Mouse (Mus musculus) kidney, embryonic 14.5 days (tissue): ENCODE results near the gene 2210011C24Rik. TPM values are rescaled to one million over a fixed set of nuclear protein-coding genes. Genes with fewer than 3 reads are reported as not detected.

Experiments
- ATAC-seq: fragments of 200-750 bp; cut with Nextera tagmentation; 2 replicates; pipeline ENCODE4 v1.8.0; 2017; ENCODE audit warnings: moderate number of reproducible peaks, mild to moderate bottlenecking, moderate TSS enrichment, moderate library complexity; ENCODE audit not compliant: low FRiP score, low TSS enrichment
- H3K27ac ChIP-seq: fragments of 300-500 bp; sonication (generic); 2 replicates; pipeline ENCODE4 v1.5.1; 2014; ENCODE audit warnings: low read depth, mild to moderate bottlenecking, low read length, moderate library complexity, mixed read lengths
- H3K27me3 ChIP-seq: fragments of 300-500 bp; sonication (generic); 2 replicates; pipeline ENCODE4 v1.6.1; 2014; ENCODE audit warnings: mild to moderate bottlenecking, low read length; ENCODE audit not compliant: control insufficient read depth, insufficient read depth
- H3K36me3 ChIP-seq: fragments of 300-500 bp; sonication (generic); 2 replicates; pipeline ENCODE4 v1.6.1; 2014; ENCODE audit warnings: low read length, mixed read lengths; ENCODE audit not compliant: control insufficient read depth, insufficient read depth
- H3K4me1 ChIP-seq: fragments of 300-500 bp; sonication (generic); 2 replicates; pipeline ENCODE4 v1.6.1; 2014; ENCODE audit warnings: low read length, mixed read lengths; ENCODE audit not compliant: control insufficient read depth, insufficient read depth
- H3K4me2 ChIP-seq: fragments of 300-500 bp; sonication (generic); replicated peaks from 2 replicates; pipeline ENCODE4 v1.6.1; 2014; ENCODE audit warnings: low read depth, mild to moderate bottlenecking, low read length
- H3K4me3 ChIP-seq: fragments of 300-500 bp; sonication (generic); 2 replicates; pipeline ENCODE4 v1.5.1; 2014; ENCODE audit warnings: mild to moderate bottlenecking, low read length
- H3K9ac ChIP-seq: fragments of 300-500 bp; sonication (generic); 2 replicates; pipeline ENCODE4 v1.6.1; 2014; ENCODE audit warnings: low read depth, mild to moderate bottlenecking, low read length, moderate library complexity
- H3K9me3 ChIP-seq: fragments of 300-500 bp; sonication (generic); 2 replicates; pipeline ENCODE4 v1.6.1; 2016; ENCODE audit warnings: low read length; ENCODE audit not compliant: control insufficient read depth
- WGBS: fragments of 180-500 bp; shearing (Covaris S2); extraction: QIAGEN DNeasy Blood & Tissue Kit; methylation state at CpG from one replicate; pipeline ENCODE4 v1.1.7; 2014; 5-methylcytosine and 5-hydroxymethylcytosine counted together
- microRNA counts: library from miRNA; unstranded; fragments of <30 nt; microRNA quantifications from one replicate; lab custom pipeline; 2017
- microRNA-seq: library from miRNA; unstranded; fragments of <30 nt; microRNA quantifications from one replicate; pipeline ENCODE4, GENCODE M21; 2016
- polyA plus RNA-seq: library from polyadenylated mRNA; unstranded; fragments of >200 nt; fragmentation: Nextera tagmentation; extraction: Ambion mirVana; gene quantifications from 2 replicates; pipeline ENCODE4 v1.2.1, GENCODE M21; 2014

The 2210011C24Rik gene
- polyA plus RNA-seq, 1 experiment from 2014 or later, result 5.7 TPM

GRCm38 (mm10) chr8:83964015-83964765 lies 47.8 kb downstream of the 2210011C24Rik start:
- Histone ChIP-seq H3K9ac (no peak overlapping the region), H3K36me3 (peaks cover 28% of the 10 kb centered on the region), H3K27me3 (no peaks in the 10 kb centered on the region), H3K4me1 (no peaks in the 10 kb centered on the region), H3K27ac (no peak overlapping the region), H3K4me2 (no peak overlapping the region), H3K9me3 (no peaks in the 10 kb centered on the region), H3K4me3 (no peak overlapping the region)
- ATAC-seq, result no peak
- WGBS, result 91% methylated on average over 5 of the region's 5 CpGs

MicroRNA genes within 50 kb of the gene (microRNA counts, 519-probe panel; counts per million panel counts)
- microRNA mmu-miR-1199 (lab: Ali Mortazavi, UCI), result not detected

Small RNA genes lying within 50 kb of the gene (microRNA-seq; reads per million reads assigned to microRNA genes)
- 1.3 reads per million for gene Mir1199
- gene Mir8111, result 1.9 reads per million

Other genes with a start within 250 kb of the 2210011C24Rik start
- gene Adgrl1, start 112.1 kb downstream of the 2210011C24Rik start, polyA plus RNA-seq, result 24.4 and 27.5 TPM in 2 replicates
- 0.37 and 0.61 TPM in 2 replicates for gene Gm10644, start 57.0 kb downstream of the 2210011C24Rik start, polyA plus RNA-seq
- gene Asf1b, start 56.7 kb downstream of the 2210011C24Rik start, polyA plus RNA-seq, result 68.2 and 71.4 TPM in 2 replicates
- 123 and 124 TPM in 2 replicates for gene Prkaca, start 39.2 kb downstream of the 2210011C24Rik start, polyA plus RNA-seq
- 17.9 and 31.9 TPM in 2 replicates for gene Samd1, start 14.5 kb downstream of the 2210011C24Rik start, polyA plus RNA-seq
- gene 1700067K01Rik, start 10.7 kb downstream of the 2210011C24Rik start, polyA plus RNA-seq, result 1.2 TPM in 2 replicates
- gene Palm3, start 9.3 kb upstream of the 2210011C24Rik start, polyA plus RNA-seq, result 5.9 and 7.4 TPM in 2 replicates
- gene Il27ra, start 30.4 kb upstream of the 2210011C24Rik start, polyA plus RNA-seq, result 1.4 and 1.6 TPM in 2 replicates
- 0.33 TPM in 1 of 2 replicates, not detected in the other for gene Rln3, start 32.8 kb upstream of the 2210011C24Rik start, polyA plus RNA-seq
- gene Gm10643, start 53.0 kb upstream of the 2210011C24Rik start, polyA plus RNA-seq, result 1.2 and 2.2 TPM in 2 replicates
- gene Rfx1, start 54.7 kb upstream of the 2210011C24Rik start, polyA plus RNA-seq, result 10.4 and 13.7 TPM in 2 replicates
- gene Dcaf15, start 92.6 kb upstream of the 2210011C24Rik start, polyA plus RNA-seq, result 10.4 and 18.3 TPM in 2 replicates
- 0.19 and 0.34 TPM in 2 replicates for gene Podnl1, start 113.8 kb upstream of the 2210011C24Rik start, polyA plus RNA-seq
- 11.7 and 17.7 TPM in 2 replicates for gene Cc2d1a, start 135.8 kb upstream of the 2210011C24Rik start, polyA plus RNA-seq
- gene 4930432K21Rik, start 135.9 kb upstream of the 2210011C24Rik start, polyA plus RNA-seq, result 0.87 and 1.2 TPM in 2 replicates
- 4.3 and 5.5 TPM in 2 replicates for gene Nanos3, start 173.0 kb upstream of the 2210011C24Rik start, polyA plus RNA-seq
- 10.2 and 15.7 TPM in 2 replicates for gene Zswim4, start 224.9 kb upstream of the 2210011C24Rik start, polyA plus RNA-seq
- 388 TPM in 2 replicates for gene D8Ertd738e, start 237.5 kb upstream of the 2210011C24Rik start, polyA plus RNA-seq
- 73.2 and 80.1 TPM in 2 replicates for gene Mri1, start 245.2 kb upstream of the 2210011C24Rik start, polyA plus RNA-seq